Mouse (Mus musculus): ENCODE data around the gene Rai14. TPM values are rescaled to one million over a fixed set of nuclear protein-coding genes. Genes with fewer than 3 reads are reported as not detected.

The Rai14 gene
- total RNA-seq, 4 experiments from 2014 or later = 23.7 to 42.1 (median 28.6) TPM

GRCm38 (mm10) chr15:10648372-10649109, 65.9 kb downstream of the Rai14 start:
- no peak for DNase-seq

GRCm38 (mm10) chr15:10646297-10646696, 68.1 kb downstream of the Rai14 start:
- no peak for DNase-seq

GRCm38 (mm10) chr15:10645101-10645500, 69.3 kb downstream of the Rai14 start:
- no peak for DNase-seq

GRCm38 (mm10) chr15:10643819-10644218, 70.6 kb downstream of the Rai14 start:
- DNase-seq = no peak

- DNase-seq = no peak
These were observed 71.2 kb downstream of the Rai14 start for GRCm38 (mm10) chr15:10643224-10643623.

- no peak for DNase-seq
These were observed 72.0 kb downstream of the Rai14 start for GRCm38 (mm10) chr15:10642419-10642818.

GRCm38 (mm10) chr15:10640721-10641120, 73.7 kb downstream of the Rai14 start:
- no peak for DNase-seq

GRCm38 (mm10) chr15:10637251-10637793, 77.1 kb downstream of the Rai14 start:
- no peak for DNase-seq

GRCm38 (mm10) chr15:10636844-10637243, 77.6 kb downstream of the Rai14 start:
- no peak for DNase-seq

- DNase-seq = no peak
These were observed 79.3 kb downstream of the Rai14 start for GRCm38 (mm10) chr15:10635121-10635520.

- DNase-seq = no peak
These were observed 80.2 kb downstream of the Rai14 start for GRCm38 (mm10) chr15:10634176-10634575.

- no peak for DNase-seq
These were observed 81.0 kb downstream of the Rai14 start for GRCm38 (mm10) chr15:10633381-10633780.

- DNase-seq = no peak
These were observed 81.8 kb downstream of the Rai14 start for GRCm38 (mm10) chr15:10632581-10632980.

- no peak for DNase-seq
These were observed 82.4 kb downstream of the Rai14 start for GRCm38 (mm10) chr15:10632060-10632459.

GRCm38 (mm10) chr15:10631541-10631940, 82.9 kb downstream of the Rai14 start:
- no peak for DNase-seq

GRCm38 (mm10) chr15:10628980-10629346, 85.5 kb downstream of the Rai14 start:
- DNase-seq = no peak

GRCm38 (mm10) chr15:10628131-10628979, 86.1 kb downstream of the Rai14 start:
- DNase-seq = no peak

- DNase-seq = peak; percentile 12
These were observed 90.7 kb downstream of the Rai14 start for GRCm38 (mm10) chr15:10623571-10624227.

GRCm38 (mm10) chr15:10621194-10621593, 93.2 kb downstream of the Rai14 start:
- DNase-seq = no peak

- DNase-seq = no peak
These were observed 94.7 kb downstream of the Rai14 start for GRCm38 (mm10) chr15:10619678-10620077.

- no peak for DNase-seq
These were observed 96.1 kb downstream of the Rai14 start for GRCm38 (mm10) chr15:10618276-10618675.

GRCm38 (mm10) chr15:10616001-10616400, 98.4 kb downstream of the Rai14 start:
- DNase-seq = no peak

- DNase-seq = no peak
These were observed 103.4 kb downstream of the Rai14 start for GRCm38 (mm10) chr15:10611040-10611439.

All from adrenal gland, adult 8-10 months (tissue).